Mouse (Mus musculus): ENCODE data around the gene Mpp2. TPM values are rescaled to one million over a fixed set of nuclear protein-coding genes. Genes with fewer than 3 reads are reported as not detected.
A peak's percentile ranks its signal among the peaks of the same experiment; 100 is the strongest.

Gene Mpp2
- polyA plus RNA-seq, 1 experiment from 2014 or later, result 26.5 TPM

DNA sequence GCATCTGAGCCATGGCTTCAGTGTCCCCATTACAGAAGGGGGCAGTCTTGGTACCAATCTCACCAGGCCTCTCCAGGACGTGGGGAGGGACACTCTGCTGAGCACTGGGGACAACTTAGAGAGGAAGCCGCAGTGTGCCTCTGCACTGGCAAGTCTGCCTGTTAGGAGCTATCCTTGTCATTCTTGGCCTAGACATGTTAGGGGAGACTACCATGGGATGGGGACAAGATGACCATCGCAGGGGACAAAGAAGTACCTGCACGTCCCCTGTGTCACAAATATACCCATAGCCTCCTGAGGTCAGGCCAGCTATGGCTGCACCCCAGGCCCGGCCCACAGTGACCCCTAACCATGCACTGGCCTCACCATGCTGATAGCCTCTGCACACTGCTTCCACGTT is 44.9 kb downstream of the Mpp2 start:
- no peaks in the 10 kb centered on the region for H3K36me3 ChIP-seq
- no peak overlapping the region for H3K4me3 ChIP-seq
- H3K9me3 ChIP-seq, result peaks cover 10% of the 10 kb centered on the region
- no peak overlapping the region for H3K27ac ChIP-seq (replicated peaks)
- H3K9ac ChIP-seq, result no peak overlapping the region
- no peak for ATAC-seq (ENCODE audit: low read depth)
- H3K4me1 ChIP-seq (replicated peaks), result no peaks in the 10 kb centered on the region
- no peaks in the 10 kb centered on the region for H3K27me3 ChIP-seq
- H3K4me2 ChIP-seq, result no peak overlapping the region
- 84% methylated on average over 6 of the region's 6 CpGs for WGBS

DNA sequence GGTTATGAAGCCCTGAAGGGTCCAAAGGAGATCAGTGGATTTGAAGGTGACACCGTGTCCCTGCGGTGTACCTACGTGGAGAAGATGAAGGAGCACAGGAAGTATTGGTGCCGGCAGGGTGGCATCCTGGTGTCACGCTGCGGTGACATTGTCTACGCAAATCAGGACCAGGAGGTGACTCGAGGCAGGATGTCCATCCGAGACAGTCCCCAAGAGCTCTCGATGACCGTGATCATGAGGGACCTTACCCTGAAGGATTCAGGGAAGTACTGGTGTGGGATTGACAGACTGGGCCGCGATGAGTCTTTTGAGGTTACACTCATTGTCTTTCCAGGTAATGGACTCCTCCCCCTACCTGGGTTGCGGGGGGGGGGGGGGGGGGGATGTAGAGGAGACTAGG is 45.3 kb downstream of the Mpp2 start:
- Histone ChIP-seq H3K4me3 (no peak overlapping the region), H3K4me1 (replicated peaks) (no peaks in the 10 kb centered on the region), H3K27me3 (no peaks in the 10 kb centered on the region), H3K9me3 (peaks cover 10% of the 10 kb centered on the region), H3K4me2 (no peak overlapping the region), H3K36me3 (no peaks in the 10 kb centered on the region), H3K9ac (no peak overlapping the region), H3K27ac (replicated peaks) (no peak overlapping the region)
- WGBS, result 89% methylated on average over 13 of the region's 14 CpGs
- no peak for ATAC-seq (ENCODE audit: low read depth)

DNA sequence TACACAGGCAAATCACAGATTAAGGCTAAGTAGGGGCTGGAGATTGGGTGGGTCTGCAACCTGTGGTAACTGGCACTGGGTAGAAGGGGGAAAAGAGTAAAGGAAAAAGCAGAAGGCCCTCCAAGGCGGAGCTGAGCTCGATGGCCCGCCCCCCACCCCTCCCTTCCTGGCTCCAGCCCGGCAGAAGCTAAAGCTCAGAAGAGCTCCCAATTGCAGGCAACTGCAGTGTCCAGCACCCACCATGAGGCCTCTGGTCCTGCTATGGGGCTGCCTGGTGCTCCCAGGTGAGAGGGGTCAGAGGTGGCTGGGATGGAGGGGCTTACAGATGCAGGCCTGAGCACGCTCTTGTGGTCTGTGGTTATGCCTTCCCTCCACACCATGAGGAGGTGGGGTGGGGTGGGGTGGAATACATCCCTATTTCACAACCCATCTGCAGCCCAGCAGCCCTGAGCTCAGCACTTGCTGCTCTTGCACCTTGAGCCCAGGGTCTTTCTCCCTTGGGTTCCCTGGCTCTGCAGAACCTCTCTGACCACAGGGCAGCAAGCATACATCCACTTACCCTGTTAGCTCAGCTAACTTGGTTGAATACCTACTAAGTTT is 46.9 kb downstream of the Mpp2 start, which contains the start of gene Cd300lg:
TSS of gene Cd300lg (plus strand) at position 160 of the 600 bp plus-strand sequence.
- Histone ChIP-seq H3K9ac (no peak within 1 kb of the TSS), H3K4me1 (replicated peaks) (no peaks in the 10 kb centered on the region)
- ATAC-seq (ENCODE audit: low read depth), result no peak

DNA sequence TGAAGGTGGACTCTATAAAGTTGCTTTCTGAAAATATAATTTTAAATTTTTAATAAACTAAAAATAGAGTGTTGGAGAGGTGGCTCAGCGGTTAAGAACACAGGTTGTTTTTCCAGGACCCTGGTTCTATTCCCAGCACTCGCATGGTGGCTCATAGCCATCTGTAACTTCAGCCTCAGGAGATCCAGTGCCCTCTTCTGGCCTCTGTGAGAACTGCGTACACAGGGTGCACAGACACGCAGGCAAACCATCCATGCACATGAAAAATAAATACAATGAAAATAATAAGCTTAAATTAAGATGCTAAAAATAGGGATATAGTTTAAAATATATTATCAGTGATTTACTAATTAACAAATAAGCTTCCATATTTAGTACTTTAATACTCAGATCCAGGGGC is 47.7 kb downstream of the Mpp2 start:
- H3K27ac ChIP-seq (replicated peaks), result no peak overlapping the region
- 64% methylated on average over 4 of the region's 4 CpGs for WGBS
- H3K27me3 ChIP-seq, result no peaks in the 10 kb centered on the region
- H3K4me3 ChIP-seq, result no peak overlapping the region
- no peaks in the 10 kb centered on the region for H3K4me1 ChIP-seq (replicated peaks)
- no peak overlapping the region for H3K4me2 ChIP-seq
- no peaks in the 10 kb centered on the region for H3K36me3 ChIP-seq
- H3K9ac ChIP-seq, result no peak overlapping the region
- H3K9me3 ChIP-seq, result peaks cover 8% of the 10 kb centered on the region
- no peak for ATAC-seq (ENCODE audit: low read depth)

More for the DNA sequence above, 46.9 kb downstream of the Mpp2 start, which contains the start of gene Cd300lg:
- H3K27ac ChIP-seq (replicated peaks), result no peak within 1 kb of the TSS
- WGBS, result 54% methylated on average over 5 of the region's 5 CpGs
- no peaks in the 10 kb centered on the region for H3K36me3 ChIP-seq
- no peaks in the 10 kb centered on the region for H3K27me3 ChIP-seq
- H3K4me3 ChIP-seq, result no peak within 1 kb of the TSS
- peaks cover 10% of the 10 kb centered on the region for H3K9me3 ChIP-seq
- no peak within 1 kb of the TSS for H3K4me2 ChIP-seq

DNA sequence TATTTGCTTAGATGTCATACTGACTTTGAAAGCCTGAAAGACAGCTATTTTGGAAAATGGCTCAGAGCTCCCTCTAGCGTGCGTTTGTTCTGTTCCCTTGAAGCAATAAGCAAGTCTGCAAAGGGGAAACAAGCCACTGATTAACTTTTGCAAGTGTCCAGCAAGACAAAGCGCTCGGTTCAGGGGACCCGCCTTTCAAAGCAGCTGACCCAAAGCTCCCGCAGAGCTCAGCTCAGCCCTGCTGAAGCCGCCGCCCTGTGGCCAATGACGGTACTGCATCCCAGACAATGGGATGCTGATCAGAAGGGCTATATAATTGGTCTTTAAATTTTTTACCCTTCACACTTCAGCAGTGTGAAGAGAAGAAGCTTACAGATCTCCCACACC is 48.2 kb downstream of the Mpp2 start:
- Histone ChIP-seq H3K36me3 (no peaks in the 10 kb centered on the region), H3K4me1 (replicated peaks) (peaks cover 1% of the 10 kb centered on the region; the same call in 1 of the 2 replicates), H3K27me3 (no peaks in the 10 kb centered on the region), H3K9ac (no peak overlapping the region), H3K4me3 (no peak overlapping the region), H3K4me2 (no peak overlapping the region), H3K9me3 (peaks cover 2% of the 10 kb centered on the region), H3K27ac (replicated peaks) (no peak overlapping the region)
- ATAC-seq (ENCODE audit: low read depth), result peak; percentile 77
- WGBS, result under 1% methylated on average over 9 of the region's 9 CpGs

DNA sequence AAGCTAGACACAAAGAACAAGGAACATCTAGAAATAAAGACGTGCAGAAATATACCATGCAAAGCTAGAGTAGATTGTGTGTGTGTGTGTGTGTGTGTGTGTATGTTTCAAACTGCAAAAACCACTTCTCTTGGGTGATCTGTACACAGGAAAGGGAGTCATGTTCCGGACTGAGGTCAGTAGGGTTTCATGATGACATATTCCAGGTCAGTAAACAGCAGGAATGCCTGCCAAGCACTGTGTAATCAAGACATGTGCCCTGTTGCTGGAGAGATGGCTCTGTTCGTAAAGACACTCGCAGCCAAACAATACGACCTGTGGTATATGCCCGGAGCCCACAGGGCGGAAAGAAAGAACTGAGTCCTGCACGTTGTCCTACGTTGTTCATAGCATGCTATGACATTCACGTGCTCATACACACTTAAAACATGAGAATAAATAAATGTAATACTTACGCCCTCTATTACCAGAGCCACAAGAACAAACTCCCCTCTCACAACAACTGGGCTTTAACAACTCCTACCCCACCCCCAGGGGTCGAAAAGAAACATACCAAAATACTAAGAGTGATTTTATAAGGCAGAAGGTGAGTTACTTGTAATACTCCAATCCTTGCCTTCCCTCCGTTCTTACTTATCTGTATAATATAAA is 48.7 kb downstream of the Mpp2 start:
- no peak overlapping the region for H3K9ac ChIP-seq
- H3K27me3 ChIP-seq, result no peaks in the 10 kb centered on the region
- no peak for ATAC-seq (ENCODE audit: low read depth)
- 43% methylated on average over 13 of the region's 13 CpGs for whole genome bisulfite sequencing
- H3K27ac ChIP-seq (replicated peaks), result no peak overlapping the region
- H3K36me3 ChIP-seq, result no peaks in the 10 kb centered on the region
- H3K4me3 ChIP-seq, result no peak overlapping the region
- peaks cover 6% of the 10 kb centered on the region; the same call in 1 of the 2 replicates for H3K4me1 ChIP-seq (replicated peaks)
- no peak overlapping the region for H3K4me2 ChIP-seq
- no peaks in the 10 kb centered on the region for H3K9me3 ChIP-seq

DNA sequence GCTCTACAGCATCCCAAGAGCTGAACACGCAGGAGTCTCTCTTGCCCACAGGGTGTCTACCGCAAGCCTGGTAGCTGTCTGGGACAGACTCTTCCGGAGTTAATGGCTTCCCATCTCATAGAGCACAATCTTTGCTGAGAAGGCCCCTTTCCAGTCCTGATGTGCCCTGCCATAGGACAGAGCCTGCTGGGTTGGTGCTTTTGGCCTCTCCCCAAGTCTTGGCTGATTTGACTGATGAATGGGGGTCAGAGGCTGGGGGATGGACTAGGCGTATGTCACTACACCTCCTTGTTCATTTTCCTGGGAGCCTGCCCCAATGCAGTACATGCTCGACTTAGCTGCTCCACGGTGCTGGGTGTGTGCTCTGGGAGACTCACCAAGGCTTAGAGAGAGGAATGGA is 50.5 kb downstream of the Mpp2 start:
- Histone ChIP-seq H3K4me1 (replicated peaks) (peaks cover 7% of the 10 kb centered on the region; the same call in 1 of the 2 replicates), H3K27me3 (no peaks in the 10 kb centered on the region), H3K9me3 (no peaks in the 10 kb centered on the region), H3K36me3 (no peaks in the 10 kb centered on the region), H3K27ac (replicated peaks) (no peak overlapping the region), H3K4me3 (no peak overlapping the region), H3K9ac (no peak overlapping the region), H3K4me2 (no peak overlapping the region)
- 71% methylated on average over 6 of the region's 6 CpGs for WGBS
- no peak for ATAC-seq (ENCODE audit: low read depth)

DNA sequence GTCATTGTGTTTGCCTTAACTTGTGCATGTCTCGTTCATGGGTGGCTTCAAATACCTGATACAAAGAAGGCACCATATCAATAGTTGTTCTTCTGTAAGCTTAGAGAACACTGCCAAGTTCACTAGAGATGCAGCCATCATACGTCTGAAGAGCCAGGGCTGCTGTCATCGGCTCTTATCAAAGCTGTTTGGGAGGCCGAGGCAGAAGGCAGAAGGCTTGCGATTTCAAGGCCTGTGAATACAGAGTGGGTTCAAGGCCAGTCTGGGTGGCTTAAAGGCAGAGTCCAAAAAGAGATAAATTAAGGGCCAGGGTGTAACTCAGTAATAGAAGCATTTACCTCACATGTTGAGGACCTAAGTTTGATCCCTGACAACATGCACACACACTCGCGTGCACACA is 52.0 kb downstream of the Mpp2 start:
- WGBS, result 79% methylated on average over 7 of the region's 7 CpGs
- H3K9ac ChIP-seq, result no peak overlapping the region
- H3K27me3 ChIP-seq, result no peaks in the 10 kb centered on the region
- no peak overlapping the region for H3K27ac ChIP-seq (replicated peaks)
- ATAC-seq (ENCODE audit: low read depth), result no peak
- H3K9me3 ChIP-seq, result no peaks in the 10 kb centered on the region
- H3K4me3 ChIP-seq, result no peak overlapping the region
- no peaks in the 10 kb centered on the region for H3K36me3 ChIP-seq
- peaks cover 7% of the 10 kb centered on the region; the same call in 1 of the 2 replicates for H3K4me1 ChIP-seq (replicated peaks)
- no peak overlapping the region for H3K4me2 ChIP-seq

DNA sequence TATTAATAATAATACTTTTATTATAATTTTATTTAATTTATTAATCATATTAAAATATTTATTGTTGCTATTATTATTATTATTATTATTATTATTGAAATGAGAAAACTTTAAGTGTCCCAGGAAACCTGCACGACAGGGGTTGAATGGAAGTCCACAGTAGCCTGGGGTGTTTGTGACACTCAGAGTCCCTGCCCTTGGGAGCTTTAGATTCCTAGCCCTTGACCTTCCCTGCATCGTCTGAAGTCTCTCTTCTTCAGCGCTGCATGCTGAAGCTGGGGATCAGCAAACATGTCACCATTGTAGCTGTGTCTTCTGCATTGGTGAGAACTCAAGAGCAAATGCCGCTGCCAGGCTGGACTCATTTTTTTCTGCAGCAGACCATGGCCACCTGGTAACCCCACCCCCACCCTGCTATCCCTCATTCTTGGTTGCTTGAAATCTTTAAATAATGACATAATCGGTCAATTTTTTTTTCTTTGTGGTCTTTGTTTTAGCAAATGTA is 52.8 kb downstream of the Mpp2 start:
- 76% methylated on average over 5 of the region's 5 CpGs for WGBS
- no peak overlapping the region for H3K9ac ChIP-seq
- no peak for ATAC-seq (ENCODE audit: low read depth)

DNA sequence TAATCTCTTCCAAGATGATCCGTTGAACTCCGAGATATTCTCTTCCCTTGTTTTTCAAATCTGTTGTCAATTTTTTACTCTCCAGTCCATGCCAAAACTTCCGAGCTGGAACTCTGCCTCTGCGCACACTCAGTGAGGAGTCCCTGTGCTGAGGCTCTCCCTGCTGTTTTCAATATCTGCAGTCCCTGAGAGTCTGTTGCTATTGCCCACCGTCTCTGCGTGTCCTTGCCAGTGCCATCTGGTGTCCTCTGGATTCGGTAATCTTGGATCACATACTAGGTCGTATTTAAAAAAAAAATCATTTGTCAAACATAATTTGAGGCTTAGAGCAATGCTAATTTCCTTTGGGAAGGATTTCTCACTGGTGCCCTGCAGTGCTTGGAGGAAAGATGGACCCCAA is 53.4 kb downstream of the Mpp2 start:
- Histone ChIP-seq H3K4me1 (replicated peaks) (peaks cover 12% of the 10 kb centered on the region), H3K9ac (no peak overlapping the region)

More for the DNA sequence above, 52.8 kb downstream of the Mpp2 start:
- Histone ChIP-seq H3K9me3 (no peaks in the 10 kb centered on the region), H3K27me3 (no peaks in the 10 kb centered on the region), H3K4me2 (no peak overlapping the region), H3K4me1 (replicated peaks) (peaks cover 7% of the 10 kb centered on the region; the same call in 1 of the 2 replicates), H3K27ac (replicated peaks) (no peak overlapping the region), H3K36me3 (no peaks in the 10 kb centered on the region), H3K4me3 (no peak overlapping the region)

DNA sequence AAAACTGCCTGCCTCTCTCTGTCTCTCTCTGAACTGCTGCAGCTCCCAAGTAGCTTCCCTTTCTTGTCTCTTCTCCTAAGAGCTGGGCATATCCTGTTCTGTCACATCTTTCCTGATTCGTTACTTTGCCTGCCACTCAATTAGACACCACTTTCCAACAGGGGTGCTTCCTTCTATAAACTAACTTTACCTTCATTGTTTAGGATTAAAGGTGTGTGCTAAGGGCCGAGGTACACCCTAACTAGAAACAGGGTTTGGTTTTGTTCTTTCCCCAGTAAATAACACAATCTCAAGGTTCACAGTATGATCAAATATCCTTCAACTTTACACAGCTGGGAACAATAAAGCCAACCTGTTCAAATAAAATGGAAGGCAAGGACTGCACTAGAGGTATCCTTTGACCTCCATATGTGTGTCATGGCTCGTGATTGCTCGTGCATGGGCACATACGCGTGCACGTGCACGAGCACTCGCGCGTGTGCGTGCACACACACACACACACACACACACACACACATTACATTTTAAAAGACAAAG is 55.2 kb downstream of the Mpp2 start:
- no peaks in the 10 kb centered on the region for H3K36me3 ChIP-seq
- no peak overlapping the region for H3K4me2 ChIP-seq
- peaks cover 17% of the 10 kb centered on the region for H3K4me1 ChIP-seq (replicated peaks)
- no peak for ATAC-seq (ENCODE audit: low read depth)
- no peak overlapping the region for H3K9ac ChIP-seq
- no peaks in the 10 kb centered on the region for H3K27me3 ChIP-seq
- H3K27ac ChIP-seq (replicated peaks), result no peak overlapping the region
- WGBS, result 92% methylated on average over 12 of the region's 12 CpGs
- no peaks in the 10 kb centered on the region for H3K9me3 ChIP-seq
- no peak overlapping the region for H3K4me3 ChIP-seq

More for the DNA sequence above, 53.4 kb downstream of the Mpp2 start:
- H3K4me3 ChIP-seq, result no peak overlapping the region
- H3K4me2 ChIP-seq, result no peak overlapping the region
- H3K27ac ChIP-seq (replicated peaks), result no peak overlapping the region
- ATAC-seq (ENCODE audit: low read depth), result no peak
- WGBS, result 51% methylated on average over 8 of the region's 8 CpGs
- H3K9me3 ChIP-seq, result no peaks in the 10 kb centered on the region
- no peaks in the 10 kb centered on the region for H3K36me3 ChIP-seq
- H3K27me3 ChIP-seq, result no peaks in the 10 kb centered on the region

DNA sequence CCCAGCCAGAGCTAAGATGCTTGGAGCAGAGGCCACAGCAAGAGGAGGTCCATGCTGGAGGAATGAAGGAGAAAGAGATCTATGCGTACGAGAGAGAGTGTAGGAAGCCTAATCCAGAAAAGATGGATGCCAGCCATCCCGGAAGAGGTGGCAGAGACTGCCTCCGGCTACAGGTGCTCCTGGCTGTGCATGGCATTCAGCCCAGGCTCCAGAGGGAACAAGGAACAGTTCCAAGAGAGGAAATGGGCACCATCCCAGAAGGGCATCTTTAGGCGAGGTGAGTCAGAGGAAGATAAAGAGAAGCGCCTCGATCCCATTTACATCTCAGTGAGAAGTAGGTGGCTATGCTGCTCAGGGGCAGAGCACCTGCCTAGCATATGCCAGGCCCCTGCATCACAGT is 57.2 kb downstream of the Mpp2 start:
- Histone ChIP-seq H3K36me3 (no peaks in the 10 kb centered on the region), H3K9me3 (no peaks in the 10 kb centered on the region), H3K27me3 (no peaks in the 10 kb centered on the region), H3K9ac (no peak overlapping the region), H3K4me3 (no peak overlapping the region), H3K4me2 (no peak overlapping the region), H3K4me1 (replicated peaks) (peaks cover 28% of the 10 kb centered on the region), H3K27ac (replicated peaks) (no peak overlapping the region)
- WGBS, result 71% methylated on average over 7 of the region's 7 CpGs
- no peak for ATAC-seq (ENCODE audit: low read depth)
